Mouse (Mus musculus): ENCODE measurements around the gene Prelid1. TPM values are rescaled to one million over a fixed set of nuclear protein-coding genes. Genes with fewer than 3 reads are reported as not detected.

Prelid1 gene
- polyA plus RNA-seq (2017; shearing (Covaris generic)) = 100 to 1,000 TPM; 286 to 289 TPM

GRCm38 (mm10) chr13:55319931-55320533, at the start of gene Prelid1:
Prelid1 (plus strand) TSS chr13:55320500.

GRCm38 (mm10) chr13:55321434-55322129, 1.3 kb downstream of the Prelid1 start, which contains the start of gene Rab24:
Rab24 (minus strand) TSS chr13:55321946.

GRCm38 (mm10) chr13:55329683-55330566, 9.6 kb downstream of the Prelid1 start, which contains the start of gene Mxd3:
Mxd3 (minus strand) TSS chr13:55329823.

GRCm38 (mm10) chr13:55362453-55363060, 42.3 kb downstream of the Prelid1 start, which contains the start of gene Lman2:
Lman2 (minus strand) TSS chr13:55362783.

GRCm38 (mm10) chr13:55369531-55370114, 49.3 kb downstream of the Prelid1 start, which contains the start of gene Rgs14:
Rgs14 (plus strand) TSS chr13:55369732.

Other genes starting within 250 kb of the Prelid1 start
- gene Uimc1, start 220.2 kb upstream of the Prelid1 start, polyA plus RNA-seq (2017; shearing (Covaris generic)) = 10 to 100 TPM; 68.0 to 80.8 TPM
- gene Zfp346, start 215.2 kb upstream of the Prelid1 start, polyA plus RNA-seq (2017; shearing (Covaris generic)) = 10 to 100 TPM; 30.6 to 35.8 TPM
- gene Gm17617, start 187.0 kb upstream of the Prelid1 start, polyA plus RNA-seq (2017; shearing (Covaris generic)) = not detected
- gene Fgfr4, start 167.9 kb upstream of the Prelid1 start, polyA plus RNA-seq (2017; shearing (Covaris generic)) = not detected
- gene Nsd1, start 110.7 kb upstream of the Prelid1 start, polyA plus RNA-seq (2017; shearing (Covaris generic)) = 10 to 100 TPM; 61.8 to 69.0 TPM
- gene Rab24, start 1.4 kb downstream of the Prelid1 start, polyA plus RNA-seq (2017; shearing (Covaris generic)) = 100 to 1,000 TPM; 157 to 162 TPM
- gene Mxd3, start 9.3 kb downstream of the Prelid1 start, polyA plus RNA-seq (2017; shearing (Covaris generic)) = 1 to 10 TPM in 1 of 2 experiments, under 1 TPM in 1; 0.51 to 1.2 TPM
- 100 to 1,000 TPM; 138 to 149 TPM for gene Lman2, start 42.3 kb downstream of the Prelid1 start, polyA plus RNA-seq (2017; shearing (Covaris generic))
- 100 to 1,000 TPM; 144 to 172 TPM for gene Rgs14, start 49.2 kb downstream of the Prelid1 start, polyA plus RNA-seq (2017; shearing (Covaris generic))
- gene Slc34a1, start 77.7 kb downstream of the Prelid1 start, polyA plus RNA-seq (2017; shearing (Covaris generic)) = under 1 TPM; 0.05 to 0.13 TPM
- gene Pfn3, start 94.7 kb downstream of the Prelid1 start, polyA plus RNA-seq (2017; shearing (Covaris generic)) = not detected
- gene F12, start 106.3 kb downstream of the Prelid1 start, polyA plus RNA-seq (2017; shearing (Covaris generic)) = not detected
- 100 to 1,000 TPM; 281 to 356 TPM for gene Grk6, start 124.6 kb downstream of the Prelid1 start, polyA plus RNA-seq (2017; shearing (Covaris generic))
- 1 to 10 TPM; 1.7 to 2.1 TPM for gene Prr7, start 143.8 kb downstream of the Prelid1 start, polyA plus RNA-seq (2017; shearing (Covaris generic))
- not detected for gene Dbn1, start 167.6 kb downstream of the Prelid1 start, polyA plus RNA-seq (2017; shearing (Covaris generic))
- 10 to 100 TPM; 14.8 to 15.1 TPM for gene Pdlim7, start 193.2 kb downstream of the Prelid1 start, polyA plus RNA-seq (2017; shearing (Covaris generic))
- gene Dok3, start 208.8 kb downstream of the Prelid1 start, polyA plus RNA-seq (2017; shearing (Covaris generic)) = 1 to 10 TPM; 2.4 to 8.6 TPM
- 10 to 100 TPM; 78.5 to 92.3 TPM for gene Ddx41, start 216.2 kb downstream of the Prelid1 start, polyA plus RNA-seq (2017; shearing (Covaris generic))